Mouse (Mus musculus) myocyte (in vitro differentiated cells): ENCODE measurements around the gene Ddah1.

Source experiments
- E2F4 ChIP-seq: IDR thresholded peaks from one replicate; pipeline ENCODE4 v1.6.1; 2011; ENCODE audit warnings: mild to moderate bottlenecking, control low read depth, moderate library complexity; ENCODE audit not compliant: insufficient read depth
- POLR2A ChIP-seq: IDR thresholded peaks from one replicate; pipeline ENCODE4 v1.6.1; 2011; ENCODE audit warnings: low read depth, mild to moderate bottlenecking, control low read depth, moderate library complexity; ENCODE audit not compliant: insufficient read length
- TCF12 ChIP-seq: IDR thresholded peaks from one replicate; pipeline ENCODE4 v1.6.1; 2011; ENCODE audit warnings: mild to moderate bottlenecking, control low read depth; ENCODE audit not compliant: poor library complexity, insufficient read depth, severe bottlenecking

GRCm38 (mm10) chr3:145757177-145757576 lies 1.3 kb upstream of the Ddah1 start:
- TF ChIP-seq TCF12, result no peak
- TF ChIP-seq E2F4, result no peak
- no peak for TF ChIP-seq POLR2A
